Mouse (Mus musculus): ENCODE measurements around the gene Klf11.
"Not testable (repeated sequence)": the region's sequence is repeated elsewhere in the genome, so short reads cannot be mapped to it uniquely, and the experiment has no call there.

Klf11 gene

DNA sequence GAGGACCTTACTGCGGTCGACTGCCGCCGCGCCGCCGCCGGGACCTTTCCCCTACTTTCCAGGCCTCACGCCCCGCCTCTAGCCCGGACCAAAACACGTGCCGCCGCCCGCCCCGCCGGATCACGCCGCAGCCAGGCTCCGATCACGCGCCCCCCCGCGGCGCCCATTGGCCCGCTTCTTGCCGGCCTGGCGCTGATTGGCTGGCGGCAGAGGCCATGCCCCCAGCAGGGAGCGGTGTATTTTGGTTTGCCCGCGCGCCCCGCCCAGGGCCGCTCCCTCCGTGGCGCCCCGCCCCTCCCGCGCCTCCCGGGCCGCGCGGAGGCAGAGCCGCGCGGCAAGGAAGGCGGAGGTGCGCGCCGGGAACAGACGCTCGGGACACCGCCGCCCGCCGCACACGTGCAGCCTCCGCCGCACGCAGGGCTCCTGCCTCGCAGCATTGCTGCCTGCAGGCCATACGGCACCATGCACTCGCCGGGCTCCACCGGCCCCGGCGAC is at the start of gene Klf11:
TSS of gene Klf11 (plus strand) at position 212 of the 495 bp plus-strand sequence.
- peak; percentile 90 for DNase-seq (ENCODE audit: low read depth, low spot score)

DNA sequence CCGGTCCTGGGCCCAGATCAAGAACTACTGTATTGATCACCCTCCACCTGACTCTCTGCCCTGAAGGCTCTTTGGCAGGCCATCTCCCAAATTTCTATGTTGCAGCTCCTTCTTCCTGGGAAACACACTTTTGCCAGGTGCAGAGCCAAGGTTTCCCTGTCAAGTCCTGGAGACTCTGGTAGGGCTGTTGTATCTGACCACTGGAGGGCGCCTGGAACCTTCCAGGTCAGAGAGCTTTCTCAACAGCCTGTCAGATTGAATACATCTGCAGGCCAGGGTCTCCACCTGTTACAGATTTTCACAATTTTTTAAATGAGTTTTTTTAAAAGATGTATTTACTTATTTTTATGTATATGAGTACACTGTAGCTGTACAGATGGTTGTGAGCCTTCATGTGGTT is 47.8 kb upstream of the Klf11 start:
- peak; percentile 40 for DNase-seq (ENCODE audit: low read depth, low spot score)

DNA sequence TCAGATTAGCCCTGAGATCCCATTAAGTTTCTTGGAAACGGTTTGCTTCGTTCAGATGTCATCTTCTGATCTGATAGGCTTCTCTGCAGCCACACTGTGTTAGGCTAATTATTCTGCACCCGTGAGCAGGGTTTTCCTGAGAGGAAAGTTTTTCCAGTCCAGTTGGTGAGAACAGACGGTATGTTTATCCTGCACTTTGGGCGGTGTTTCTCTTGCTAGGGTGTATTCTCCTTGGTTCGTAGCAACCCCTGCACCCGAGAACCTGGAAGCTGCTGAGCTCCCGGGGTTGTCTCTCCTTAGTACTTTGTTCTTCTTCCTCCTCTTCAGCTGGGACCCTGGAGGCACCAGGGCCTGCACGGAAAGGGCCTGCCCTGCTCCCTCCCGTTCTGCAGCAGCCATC is 44.9 kb upstream of the Klf11 start:
- DNase-seq (ENCODE audit: low read depth, low spot score), result no peak

DNA sequence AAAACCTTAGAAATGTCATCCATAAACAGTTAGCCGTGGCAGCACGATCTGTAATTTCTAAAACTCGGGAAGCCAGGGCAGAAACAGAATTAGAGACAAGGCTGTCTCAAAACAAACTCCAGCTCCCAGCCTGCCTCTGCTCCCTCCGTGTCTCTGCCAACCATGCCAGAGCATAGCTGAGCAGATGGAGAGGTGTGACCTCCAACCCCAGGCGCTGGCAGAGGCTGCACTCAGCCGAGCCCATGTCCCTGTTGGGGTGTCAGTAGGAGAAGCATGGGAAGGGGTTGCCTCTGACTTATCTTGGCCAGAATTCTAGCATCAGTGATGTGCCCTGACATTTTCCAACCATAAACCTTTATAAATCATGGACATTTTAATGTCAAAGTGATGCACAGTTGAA is 38.5 kb upstream of the Klf11 start:
- DNase-seq (ENCODE audit: low read depth, low spot score), result no peak

DNA sequence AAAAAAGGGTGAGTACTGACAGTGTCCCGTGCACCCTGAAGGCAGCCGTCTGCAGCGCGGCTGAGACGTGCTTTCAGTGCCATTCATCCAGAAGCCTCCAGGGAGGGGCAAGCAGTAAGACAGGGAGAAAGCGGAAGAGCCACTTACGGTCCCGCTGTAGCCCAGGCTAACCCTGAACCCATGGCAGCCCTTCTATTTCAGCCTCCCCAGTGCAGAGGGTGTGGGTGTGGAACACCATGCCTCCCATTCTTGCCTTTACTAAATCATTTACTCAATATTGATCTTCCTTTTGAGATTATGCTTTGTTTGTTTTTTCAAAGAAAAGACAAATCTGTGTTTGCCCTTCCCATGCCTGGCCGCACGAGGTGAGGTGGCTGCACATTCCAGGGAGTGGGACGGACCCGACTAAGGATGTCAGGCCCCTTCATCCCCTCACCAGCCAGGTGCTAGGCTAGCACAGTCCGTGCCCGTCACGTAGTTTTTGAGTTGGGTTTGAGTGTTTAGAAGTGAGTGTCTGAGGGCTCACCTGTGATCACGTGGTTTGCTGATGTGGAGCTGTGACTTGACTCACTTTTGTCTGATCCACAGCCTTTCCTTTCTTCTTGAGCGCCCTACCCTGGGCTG is 36.5 kb upstream of the Klf11 start:
- DNase-seq (ENCODE audit: low read depth, low spot score), result no peak

DNA sequence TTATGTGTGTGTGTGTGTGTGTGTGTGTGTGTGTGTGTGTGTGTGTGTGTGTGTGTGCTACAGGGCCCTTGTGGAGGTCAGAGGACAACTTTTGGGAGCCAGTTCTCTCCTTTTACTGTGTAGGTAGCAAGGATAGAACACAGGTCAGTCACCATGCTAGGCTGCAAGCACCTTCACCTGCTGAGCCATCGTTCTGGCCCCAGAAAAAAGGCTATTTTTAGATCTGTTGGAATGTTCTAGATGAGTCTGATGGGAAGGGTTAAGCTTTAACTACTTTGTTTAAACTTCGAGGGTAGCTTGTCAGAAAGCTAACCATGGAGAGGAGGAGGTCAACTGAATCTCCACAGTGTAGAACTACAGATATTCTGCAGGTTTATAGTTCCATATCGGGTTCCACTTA is 35.9 kb upstream of the Klf11 start:
- no peak for DNase-seq (ENCODE audit: low read depth, low spot score)

DNA sequence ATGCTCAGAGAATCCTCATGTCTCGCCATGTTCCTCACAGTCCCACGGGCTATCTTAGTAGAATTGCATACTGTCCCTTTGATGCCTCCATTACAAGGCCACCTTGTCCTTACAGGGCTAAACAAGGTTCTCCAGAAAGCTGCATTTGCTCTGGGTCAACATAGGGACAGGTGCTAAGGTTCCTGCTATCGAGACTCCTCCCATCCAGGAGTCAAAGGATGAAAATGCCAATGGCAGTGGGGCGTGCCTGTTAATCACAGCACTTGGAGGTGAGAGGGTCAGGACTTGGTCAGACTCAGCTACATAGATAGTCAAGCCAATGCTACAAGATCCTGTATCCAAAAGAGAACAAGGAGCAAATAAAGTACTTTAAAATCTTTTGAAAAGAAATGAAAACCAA is 31.6 kb upstream of the Klf11 start:
- DNase-seq (ENCODE audit: low read depth, low spot score), result no peak

DNA sequence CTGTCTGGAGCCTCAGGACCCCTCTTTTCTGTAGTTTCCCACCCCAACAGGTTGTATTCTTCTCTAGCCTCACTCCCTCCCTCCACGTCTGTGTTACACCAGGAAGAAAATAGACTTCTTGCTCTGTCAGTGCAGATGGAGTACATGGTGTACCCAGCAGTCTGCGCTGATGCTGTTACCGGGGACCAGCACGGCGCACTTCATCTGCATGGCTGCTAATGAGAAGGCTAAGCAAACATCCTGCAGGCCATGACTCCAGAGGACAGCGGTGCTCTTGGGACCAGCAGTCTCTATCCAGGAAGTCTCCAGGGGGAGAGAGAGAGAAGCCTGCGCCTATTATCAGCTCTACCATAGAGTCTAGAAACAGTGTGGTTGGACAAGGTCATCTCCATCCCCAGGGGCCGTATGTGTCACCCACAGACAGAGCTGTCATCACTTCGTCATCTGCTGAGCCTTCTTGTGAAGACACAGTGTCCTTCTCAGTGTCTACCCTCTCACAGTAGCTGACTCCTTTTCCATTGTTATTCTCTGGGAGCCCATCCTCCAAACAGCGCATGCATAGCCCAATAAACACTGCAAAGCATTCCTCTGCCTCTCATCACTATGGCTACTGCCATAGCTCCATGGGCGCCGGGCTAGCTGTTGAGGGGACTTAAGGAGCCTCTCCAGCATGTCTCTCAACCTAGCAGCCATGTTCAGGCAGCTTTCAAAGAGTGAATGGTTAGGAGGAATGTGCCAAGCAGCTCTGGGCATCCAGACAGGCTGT is 27.4 kb upstream of the Klf11 start:
- no peak for DNase-seq (ENCODE audit: low read depth, low spot score)

DNA sequence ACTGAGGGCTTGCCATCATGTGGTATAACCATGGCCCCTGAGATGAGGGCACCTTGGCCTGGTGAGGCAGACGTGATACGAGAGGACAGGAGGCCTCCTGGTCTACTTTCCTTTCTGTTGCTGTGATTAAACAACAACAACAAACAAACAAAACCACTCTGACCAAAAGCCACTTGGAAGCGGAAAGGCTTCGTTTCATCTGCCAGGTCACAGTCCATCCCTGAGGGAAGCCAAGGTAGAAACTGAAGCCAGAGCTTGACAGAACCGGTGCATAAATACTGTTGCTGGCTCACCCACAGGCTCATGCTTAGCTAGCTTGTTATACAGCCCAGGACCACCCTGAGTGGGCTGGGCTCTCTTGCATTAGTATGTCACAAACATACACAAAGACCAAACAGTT is 24.7 kb upstream of the Klf11 start:
- no peak for DNase-seq (ENCODE audit: low read depth, low spot score)

DNA sequence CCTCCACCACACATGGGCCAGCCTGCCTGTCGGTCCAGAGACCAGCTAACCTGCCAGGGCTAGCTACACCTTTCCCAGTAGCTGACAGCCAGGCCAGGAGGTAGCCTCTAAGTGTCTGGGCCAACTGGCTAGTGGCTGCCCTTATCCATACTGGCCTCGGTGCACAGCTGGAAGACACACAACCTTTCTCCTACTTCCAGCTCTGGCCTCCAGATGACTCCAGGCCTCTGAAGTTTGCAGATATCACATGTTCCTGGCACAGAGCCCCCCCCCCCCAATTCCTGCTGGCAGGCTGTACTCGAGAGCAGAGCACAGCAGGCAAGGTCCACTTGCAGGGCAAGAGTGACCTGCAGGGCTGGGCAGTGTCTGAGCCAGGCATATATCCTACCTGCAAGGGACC is 23.9 kb upstream of the Klf11 start:
- no peak for DNase-seq (ENCODE audit: low read depth, low spot score)

DNA sequence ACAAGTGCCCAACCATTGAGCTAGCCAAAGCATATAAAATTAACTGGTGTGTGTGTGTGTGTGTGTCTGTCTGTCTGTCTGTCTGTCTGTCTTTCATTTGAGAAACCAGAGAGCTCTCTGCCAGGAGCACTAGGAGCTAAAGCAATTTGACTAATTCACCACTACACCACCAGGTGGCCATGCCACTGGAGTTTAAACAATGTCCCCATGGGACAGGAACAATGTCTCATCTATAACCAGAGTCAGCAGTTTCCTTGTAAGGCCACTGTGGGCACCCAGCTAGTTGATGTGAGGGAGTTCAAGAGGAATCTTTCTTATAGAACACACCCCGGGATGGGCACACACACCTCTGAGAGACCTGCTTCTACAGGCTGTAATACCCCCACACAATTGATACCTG is 20.9 kb upstream of the Klf11 start:
- no peak for DNase-seq (ENCODE audit: low read depth, low spot score)

DNA sequence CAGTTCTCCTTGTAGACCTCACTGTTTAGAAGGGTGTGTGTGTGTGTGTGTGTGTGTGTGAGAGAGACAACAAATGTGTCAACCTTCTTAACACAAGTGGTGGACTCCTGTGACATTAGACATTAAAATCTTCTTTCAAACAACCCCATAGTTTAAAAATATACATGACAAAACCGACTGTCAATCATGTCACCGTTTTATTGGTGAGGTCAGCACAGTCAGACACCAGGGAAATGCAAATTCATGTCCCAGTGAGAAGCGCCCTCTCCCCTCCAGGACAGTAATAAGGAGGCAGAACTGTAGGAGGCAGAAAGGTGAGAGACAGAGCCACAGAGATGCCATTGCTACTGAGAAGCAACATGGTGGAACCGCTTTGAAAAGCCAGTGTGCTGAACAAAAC is 18.7 kb upstream of the Klf11 start:
- DNase-seq (ENCODE audit: low read depth, low spot score), result no peak

DNA sequence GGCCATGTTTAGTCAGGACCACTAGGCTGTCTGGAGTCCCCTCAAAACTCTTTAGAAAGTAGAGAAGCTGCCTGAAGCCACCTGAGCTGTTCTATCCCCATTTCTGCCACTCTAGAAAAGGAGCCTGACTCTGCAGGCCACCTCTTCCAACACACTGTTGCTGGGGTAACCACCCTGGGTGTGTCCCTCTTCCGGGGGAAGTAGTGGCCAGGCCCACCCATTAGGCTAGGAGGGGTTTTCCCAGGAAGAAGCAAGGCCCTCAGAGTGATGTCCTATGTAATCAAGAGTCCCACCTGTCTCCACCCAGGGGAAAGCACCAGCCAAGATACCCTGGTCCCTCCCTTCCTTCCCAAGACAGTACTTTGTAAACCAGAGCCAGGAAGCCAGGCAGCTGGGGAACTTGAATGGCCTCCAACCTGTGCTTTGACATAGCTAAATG is 17.3 kb upstream of the Klf11 start:
- DNase-seq (ENCODE audit: low read depth, low spot score), result no peak

DNA sequence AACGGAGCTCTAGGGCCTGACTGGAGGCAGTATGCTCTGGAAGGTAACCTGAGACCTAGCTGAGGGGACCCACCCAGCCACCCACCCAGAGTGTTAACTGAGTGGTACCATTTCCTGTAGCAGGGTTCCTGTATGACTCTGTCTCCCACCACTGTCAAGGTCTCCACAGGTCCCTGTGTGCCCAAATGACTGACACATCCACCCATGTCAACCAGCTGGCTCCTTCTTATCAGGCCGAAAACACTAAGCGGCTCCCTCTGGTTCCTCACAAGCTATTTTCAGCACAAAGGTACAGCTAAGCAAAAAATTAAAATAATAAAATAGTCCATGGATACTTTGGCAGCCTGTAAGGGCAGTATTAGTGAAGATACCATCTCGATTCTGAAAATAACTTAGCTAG is 16.9 kb upstream of the Klf11 start:
- DNase-seq (ENCODE audit: low read depth, low spot score), result no peak

DNA sequence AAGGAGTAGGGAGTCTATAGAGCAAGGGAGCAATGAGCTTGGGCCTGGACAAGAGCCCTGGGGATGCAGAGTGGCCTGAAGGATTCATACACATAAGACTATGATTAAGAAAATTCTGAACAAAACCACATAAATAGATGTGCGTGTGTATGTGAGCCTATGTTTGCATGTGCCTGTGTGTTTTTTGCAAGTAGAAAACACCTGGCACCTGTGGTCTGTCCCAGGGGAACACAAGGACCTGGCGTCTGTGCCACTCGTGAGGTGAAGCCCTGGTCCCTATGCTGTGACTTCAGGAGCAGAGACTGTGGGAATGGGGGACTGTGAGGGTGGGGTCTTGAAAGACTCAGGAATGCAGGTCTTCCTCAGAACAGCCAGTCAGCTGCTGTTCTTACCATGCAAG is 16.4 kb upstream of the Klf11 start:
- DNase-seq (ENCODE audit: low read depth, low spot score), result no peak

DNA sequence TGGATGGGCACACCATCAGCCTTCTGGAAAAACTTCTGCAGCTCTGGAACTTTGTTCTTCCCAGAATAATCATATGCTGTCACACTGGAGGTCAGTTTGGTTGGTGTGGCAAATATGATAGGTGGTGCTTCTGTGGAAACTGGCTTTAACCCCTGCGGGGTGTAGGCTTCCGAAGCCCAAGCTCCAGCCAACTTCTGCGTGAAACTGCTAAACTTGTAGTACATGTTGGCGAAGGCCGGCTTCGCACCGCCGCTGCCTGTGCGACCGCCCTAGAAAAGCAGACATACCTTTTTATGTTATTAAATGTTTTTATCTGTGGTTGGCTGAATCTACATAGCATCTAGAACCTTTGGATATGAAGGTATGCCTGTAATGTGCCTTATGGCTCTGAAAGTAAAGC is 12.3 kb upstream of the Klf11 start:
- DNase-seq (ENCODE audit: low read depth, low spot score), result not testable (repeated sequence)

DNA sequence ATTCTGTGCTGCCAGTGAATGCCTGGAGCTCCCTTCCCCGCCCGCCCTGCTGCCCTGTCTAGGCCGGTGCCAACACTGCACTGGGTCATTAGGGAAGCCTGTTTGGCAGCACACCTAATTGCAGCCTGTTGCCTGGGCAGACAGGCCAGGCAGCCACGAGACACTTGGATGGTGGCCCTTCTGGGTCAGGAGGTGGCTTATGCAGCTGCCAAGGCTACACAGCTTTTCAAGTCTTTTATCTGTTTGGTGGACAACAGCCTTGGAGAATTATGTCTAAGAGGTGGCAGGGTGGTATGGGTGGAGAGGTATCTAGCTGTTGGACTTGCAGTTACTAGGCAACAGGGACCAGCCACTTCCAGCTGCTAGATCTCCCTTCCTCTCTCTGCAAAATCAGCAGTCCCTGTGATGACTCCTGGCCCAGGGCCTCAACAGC is 8.7 kb upstream of the Klf11 start:
- no peak for DNase-seq (ENCODE audit: low read depth, low spot score)

DNA sequence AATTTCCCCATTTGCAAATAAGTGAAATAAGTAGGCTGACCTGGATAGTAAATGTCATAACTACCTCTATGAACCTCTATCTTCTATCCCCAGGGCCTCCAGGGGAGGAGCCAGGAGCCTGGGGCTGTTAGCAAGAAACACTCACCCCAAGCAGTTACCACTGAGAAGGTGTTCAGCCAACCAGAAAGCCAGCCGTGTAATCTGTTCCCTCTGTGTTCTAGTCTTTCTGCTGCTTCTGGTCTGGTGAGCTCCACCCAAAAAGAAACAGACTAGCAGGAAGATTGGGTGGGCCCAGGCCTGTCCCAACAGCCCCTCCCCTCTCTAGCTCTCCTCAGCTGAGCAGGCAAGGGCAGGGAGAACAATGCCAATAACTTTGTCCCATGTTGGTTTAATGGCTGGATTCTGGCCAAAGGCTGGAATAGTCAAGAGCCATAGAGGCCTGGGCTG is 6.9 kb upstream of the Klf11 start:
- no peak for DNase-seq (ENCODE audit: low read depth, low spot score)

DNA sequence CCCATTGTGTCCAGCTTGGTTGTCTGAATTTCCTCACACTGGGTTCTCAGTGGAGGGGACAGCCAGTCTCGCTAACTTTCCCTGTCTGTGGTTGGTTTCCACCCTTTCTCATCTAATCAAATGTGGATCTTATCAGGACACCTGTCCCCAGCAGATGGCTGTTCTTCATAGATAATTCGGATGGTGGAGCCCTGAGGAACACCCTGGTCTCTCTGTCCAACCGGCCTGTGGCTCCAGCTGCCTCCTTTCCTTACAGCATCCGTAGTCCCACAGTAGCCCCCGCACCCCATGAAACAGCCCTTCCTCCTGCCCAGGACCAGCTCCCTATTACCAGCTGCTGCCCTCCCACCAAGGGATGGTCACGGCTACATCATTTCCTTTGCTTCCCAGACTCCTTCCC is 5.2 kb upstream of the Klf11 start:
- DNase-seq (ENCODE audit: low read depth, low spot score), result no peak

DNA sequence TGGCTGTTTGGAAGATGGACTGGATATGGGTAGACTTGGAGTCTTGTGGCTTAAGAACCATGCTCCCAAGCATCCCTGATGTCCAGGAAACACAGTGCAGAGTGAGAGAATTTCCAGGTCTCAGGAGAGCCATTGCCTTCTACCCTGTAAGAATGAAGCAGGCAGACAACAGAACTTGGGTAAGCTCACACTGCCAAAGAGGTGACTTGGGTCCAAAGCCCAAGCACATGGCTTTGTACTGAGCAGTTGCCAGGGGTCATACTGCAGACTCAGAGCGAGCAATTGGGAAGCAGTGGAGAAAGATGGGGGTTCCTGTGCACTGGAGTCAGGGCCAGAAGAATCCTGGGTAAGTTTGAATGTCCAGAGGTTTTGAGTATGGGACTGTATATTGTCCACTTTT is 3.0 kb upstream of the Klf11 start:
- DNase-seq (ENCODE audit: low read depth, low spot score), result no peak

DNA sequence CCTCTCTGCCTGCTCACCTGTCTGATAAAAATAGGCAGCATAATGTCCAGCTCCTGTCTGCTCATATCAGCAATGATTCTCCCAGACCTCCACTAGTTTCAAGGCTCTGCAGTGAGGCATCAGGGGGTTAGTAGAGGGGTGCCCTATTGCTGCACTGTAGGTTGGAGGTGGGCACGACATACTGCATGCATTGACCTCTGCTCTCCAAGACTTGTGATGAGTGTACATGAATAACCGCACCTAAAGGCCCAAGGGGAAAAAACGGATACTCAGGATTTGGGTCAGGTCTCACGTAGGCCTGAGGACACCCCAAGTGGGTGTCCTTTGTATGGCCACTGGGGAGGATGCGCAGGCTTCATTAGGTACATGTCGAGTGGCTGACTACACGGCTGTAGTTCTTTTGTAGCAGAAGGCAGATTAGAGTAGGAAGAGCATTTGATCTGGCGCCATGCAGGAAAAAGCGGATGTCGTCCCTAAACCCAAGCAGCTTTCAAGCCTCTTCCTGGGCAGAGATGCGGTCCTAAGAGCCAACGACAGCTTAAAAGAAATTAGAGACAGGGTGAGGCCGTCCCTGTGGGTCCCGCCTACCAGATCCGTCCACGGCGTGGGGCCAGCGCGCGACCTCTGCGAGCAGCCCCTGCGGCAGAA is 535 bp upstream of the Klf11 start:
- no peak for DNase-seq (ENCODE audit: low read depth, low spot score)

DNA sequence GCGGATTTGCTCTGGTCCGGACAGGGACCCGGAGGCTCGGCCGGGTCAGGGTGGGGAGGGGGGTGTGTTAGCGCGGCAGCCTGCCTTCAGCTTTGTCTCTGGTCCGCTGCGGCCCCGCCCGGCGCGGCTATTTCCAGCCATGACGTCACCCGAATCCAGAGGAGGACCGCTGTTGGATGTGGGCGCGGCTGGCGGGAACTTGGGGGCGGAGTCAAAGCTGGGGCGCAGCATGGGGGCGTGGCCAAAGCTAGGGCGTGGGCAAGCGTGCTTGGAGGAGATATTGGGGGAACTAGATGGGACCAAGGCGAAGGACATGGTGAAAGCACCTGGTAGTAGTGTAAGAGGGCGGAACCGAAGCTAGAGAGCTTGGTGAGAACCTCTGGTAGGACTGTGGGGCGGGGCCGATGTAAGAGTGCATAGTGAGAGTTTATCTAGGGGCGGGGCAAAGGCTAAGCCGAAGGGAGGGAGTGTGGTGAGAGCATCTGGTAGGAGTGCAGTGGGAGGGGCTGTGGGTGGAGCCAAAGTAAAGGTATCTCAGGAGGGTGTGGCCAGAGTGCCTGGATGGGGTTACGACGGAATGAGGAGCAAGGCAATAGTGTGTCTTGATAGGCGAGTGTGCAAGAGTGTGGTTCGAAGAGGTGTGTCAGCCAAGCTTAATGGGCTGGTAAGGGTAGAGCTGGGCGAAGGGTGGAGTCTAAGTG is 718 bp downstream of the Klf11 start:
- DNase-seq (ENCODE audit: low read depth, low spot score), result peak; percentile 79
